Mouse (Mus musculus) MEL-GATA-1-ER (cell line): ENCODE measurements around the gene Cbr2.
A peak's percentile ranks its signal among the peaks of the same experiment; 100 is the strongest.

Source experiments
- DNase-seq: peaks from one replicate; pipeline ENCODE4 v3.0.0-alpha.2; 2012; ENCODE audit warnings: low read depth; ENCODE audit errors: extremely low read depth

Gene Cbr2

GRCm38 (mm10) chr11:120712771-120713568 lies 18.9 kb downstream of the Cbr2 start:
- DNase-seq, result peak; percentile 33

GRCm38 (mm10) chr11:120711980-120712604 lies 19.8 kb downstream of the Cbr2 start:
- DNase-seq, result no peak

GRCm38 (mm10) chr11:120710672-120711071 lies 21.2 kb downstream of the Cbr2 start:
- no peak for DNase-seq

GRCm38 (mm10) chr11:120709551-120709950 lies 22.4 kb downstream of the Cbr2 start:
- DNase-seq, result no peak

- no peak for DNase-seq
Observed at GRCm38 (mm10) chr11:120707969-120708368, 23.9 kb downstream of the Cbr2 start.

GRCm38 (mm10) chr11:120707225-120707624 lies 24.7 kb downstream of the Cbr2 start:
- no peak for DNase-seq

- no peak for DNase-seq
Observed at GRCm38 (mm10) chr11:120706120-120706519, 25.8 kb downstream of the Cbr2 start.

GRCm38 (mm10) chr11:120704486-120705325 lies 27.2 kb downstream of the Cbr2 start:
- DNase-seq, result no peak

GRCm38 (mm10) chr11:120703696-120704454 lies 28.0 kb downstream of the Cbr2 start:
- DNase-seq, result no peak

- no peak for DNase-seq
Observed at GRCm38 (mm10) chr11:120697741-120698140, 34.2 kb downstream of the Cbr2 start.

GRCm38 (mm10) chr11:120696568-120696967 lies 35.3 kb downstream of the Cbr2 start:
- no peak for DNase-seq

- no peak for DNase-seq
Observed at GRCm38 (mm10) chr11:120695641-120696040, 36.3 kb downstream of the Cbr2 start.

GRCm38 (mm10) chr11:120695184-120695583 lies 36.7 kb downstream of the Cbr2 start:
- no peak for DNase-seq

- DNase-seq, result no peak
Observed at GRCm38 (mm10) chr11:120693461-120693860, 38.5 kb downstream of the Cbr2 start.

GRCm38 (mm10) chr11:120692471-120693011 lies 39.4 kb downstream of the Cbr2 start:
- DNase-seq, result no peak

- no peak for DNase-seq
Observed at GRCm38 (mm10) chr11:120689365-120689764, 42.5 kb downstream of the Cbr2 start.

- DNase-seq, result no peak
Observed at GRCm38 (mm10) chr11:120686650-120687272, 45.2 kb downstream of the Cbr2 start.

- no peak for DNase-seq
Observed at GRCm38 (mm10) chr11:120684660-120685059, 47.3 kb downstream of the Cbr2 start.

GRCm38 (mm10) chr11:120684086-120684485 lies 47.8 kb downstream of the Cbr2 start:
- DNase-seq, result no peak

- DNase-seq, result no peak
Observed at GRCm38 (mm10) chr11:120683536-120683935, 48.4 kb downstream of the Cbr2 start.
